Mouse (Mus musculus): ENCODE measurements around the gene Cdc40.

DNA sequence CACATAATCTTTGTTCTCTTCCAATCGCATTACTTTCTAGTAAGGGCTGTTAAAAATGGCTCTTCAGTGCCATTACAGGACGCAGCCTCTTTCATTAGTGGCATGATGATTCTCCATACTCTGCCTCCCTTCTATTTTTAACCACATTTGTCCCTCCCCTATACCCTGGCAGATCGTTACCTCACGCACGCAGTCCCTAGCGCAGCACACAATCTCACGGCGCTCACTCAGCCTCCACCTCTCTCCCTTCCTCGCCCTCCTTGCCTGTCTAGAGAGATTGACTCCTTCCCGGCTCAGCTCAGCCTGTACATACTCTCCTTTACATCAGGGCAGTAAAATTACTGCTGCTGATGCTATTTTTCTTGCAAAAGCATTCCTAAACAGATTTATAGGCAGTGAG is 38.6 kb downstream of the Cdc40 start:
- TF ChIP-seq GATA1 (IDR thresholded peaks at IDR 0.05; ENCODE audit: borderline replicate concordance, low read length): no peak
- TF ChIP-seq FLI1 (IDR thresholded peaks at IDR 0.05; ENCODE audit: low read length): no peak

Data from megakaryocyte, embryonic 14.5 days (primary cell).